Mouse (Mus musculus) midbrain, embryonic 14.5 days (tissue): ENCODE data around the gene Cacna2d1. TPM values are rescaled to one million over a fixed set of nuclear protein-coding genes. Genes with fewer than 3 reads are reported as not detected.

Source experiments
- polyA plus RNA-seq: library from polyadenylated mRNA; unstranded; fragments of >200 nt; fragmentation: Nextera tagmentation; extraction: Ambion mirVana; gene quantifications from 2 replicates; pipeline ENCODE4 v1.2.1, GENCODE M21; 2014

The Cacna2d1 gene
- polyA plus RNA-seq, 1 experiment from 2014 or later: 52.9 TPM

Other genes with a start within 250 kb of the Cacna2d1 start
- gene Speer4c, start 220.4 kb upstream of the Cacna2d1 start, polyA plus RNA-seq: not detected in 2 replicates